Mouse (Mus musculus) right cerebral cortex, postnatal 25 days (tissue): ENCODE measurements around the gene Sh3kbp1.

Experiments used
- DNase-seq: peaks from one replicate; pipeline ENCODE4 v3.0.0; 2022

The Sh3kbp1 gene

GRCm38 (mm10) chrX:159685521-159685920 is 58.4 kb downstream of the Sh3kbp1 start:
- no peak for DNase-seq

GRCm38 (mm10) chrX:159686850-159687249 is 59.8 kb downstream of the Sh3kbp1 start:
- DNase-seq, result no peak

GRCm38 (mm10) chrX:159688698-159689097 is 61.6 kb downstream of the Sh3kbp1 start:
- no peak for DNase-seq

GRCm38 (mm10) chrX:159689785-159690416 is 62.8 kb downstream of the Sh3kbp1 start:
- DNase-seq, result no peak

- DNase-seq, result no peak
Observed at GRCm38 (mm10) chrX:159693126-159693525, 66.1 kb downstream of the Sh3kbp1 start.

- DNase-seq, result no peak
Observed at GRCm38 (mm10) chrX:159696545-159696944, 69.5 kb downstream of the Sh3kbp1 start.

GRCm38 (mm10) chrX:159697030-159697454 is 70.0 kb downstream of the Sh3kbp1 start:
- DNase-seq, result no peak

GRCm38 (mm10) chrX:159702850-159703249 is 75.8 kb downstream of the Sh3kbp1 start:
- no peak for DNase-seq

GRCm38 (mm10) chrX:159704381-159705004 is 77.4 kb downstream of the Sh3kbp1 start:
- DNase-seq, result no peak

GRCm38 (mm10) chrX:159705412-159705811 is 78.3 kb downstream of the Sh3kbp1 start:
- DNase-seq, result no peak

- no peak for DNase-seq
Observed at GRCm38 (mm10) chrX:159708076-159708830, 81.2 kb downstream of the Sh3kbp1 start.

- DNase-seq, result no peak
Observed at GRCm38 (mm10) chrX:159709296-159709695, 82.2 kb downstream of the Sh3kbp1 start.

GRCm38 (mm10) chrX:159711070-159712029 is 84.3 kb downstream of the Sh3kbp1 start:
- DNase-seq, result no peak

GRCm38 (mm10) chrX:159713191-159713590 is 86.1 kb downstream of the Sh3kbp1 start:
- DNase-seq, result no peak

- no peak for DNase-seq
Observed at GRCm38 (mm10) chrX:159721390-159721789, 94.3 kb downstream of the Sh3kbp1 start.

- DNase-seq, result no peak
Observed at GRCm38 (mm10) chrX:159731421-159731820, 104.3 kb downstream of the Sh3kbp1 start.

- DNase-seq, result no peak
Observed at GRCm38 (mm10) chrX:159732845-159733244, 105.8 kb downstream of the Sh3kbp1 start.

GRCm38 (mm10) chrX:159733948-159734347 is 106.9 kb downstream of the Sh3kbp1 start:
- DNase-seq, result no peak

- no peak for DNase-seq
Observed at GRCm38 (mm10) chrX:159735513-159736099, 108.5 kb downstream of the Sh3kbp1 start.

GRCm38 (mm10) chrX:159737344-159737743 is 110.3 kb downstream of the Sh3kbp1 start:
- no peak for DNase-seq

- no peak for DNase-seq
Observed at GRCm38 (mm10) chrX:159744035-159744434, 117.0 kb downstream of the Sh3kbp1 start.

GRCm38 (mm10) chrX:159744620-159745019 is 117.5 kb downstream of the Sh3kbp1 start:
- no peak for DNase-seq
